Mouse (Mus musculus) left cerebral cortex, adult 6 months (tissue): ENCODE measurements around the gene Olfr90. TPM values are rescaled to one million over a fixed set of nuclear protein-coding genes. Genes with fewer than 3 reads are reported as not detected.

Source experiments
- long read RNA-seq, 2 experiments: library from polyadenylated mRNA; unstranded; transcript quantifications; one replicate each; pipeline ENCODE4 v2.0.0; 2019 to 2020
- polyA plus RNA-seq: library from polyadenylated mRNA; unstranded; fragments of <200 nt; fragmentation: Nextera tagmentation; gene quantifications from 2 replicates; pipeline ENCODE4 v1.2.3, GENCODE M21; 2021

Gene Olfr90
- not detected in 2 replicates for polyA plus RNA-seq
- long read RNA-seq, experiment 1: 0 reads
- long read RNA-seq, experiment 2: 0 reads

GRCm38 (mm10) chr17:37088399-37088798 is at the start of gene Olfr90:
TSS of gene Olfr90 (minus strand) at chr17:37088499.

GRCm38 (mm10) chr17:37119988-37120387 is 31.7 kb upstream of the Olfr90 start, which contains the start of gene Olfr92:
TSS of gene Olfr92 (minus strand) at chr17:37120088.

GRCm38 (mm10) chr17:37098178-37098577 is 9.9 kb upstream of the Olfr90 start, which contains the start of gene Olfr91:
TSS of gene Olfr91 (minus strand) at chr17:37098278.

GRCm38 (mm10) chr17:37045611-37046311 is 42.5 kb downstream of the Olfr90 start, which contains the start of gene Gabbr1:
TSS of gene Gabbr1 (plus strand) at chr17:37045966.

Other genes starting within 250 kb of the Olfr90 start
- not detected in 2 replicates for gene Trim15, start 221.3 kb downstream of the Olfr90 start, polyA plus RNA-seq
- not detected in 2 replicates for gene Trim10, start 218.9 kb downstream of the Olfr90 start, polyA plus RNA-seq
- 0.08 and 0.12 TPM in 2 replicates for gene Trim40, start 198.4 kb downstream of the Olfr90 start, polyA plus RNA-seq
- not detected in 2 replicates for gene Trim31, start 190.4 kb downstream of the Olfr90 start, polyA plus RNA-seq
- 6.4 and 8.9 TPM in 2 replicates for gene Rnf39, start 145.6 kb downstream of the Olfr90 start, polyA plus RNA-seq
- 228 and 260 TPM in 2 replicates for gene Ppp1r11, start 136.8 kb downstream of the Olfr90 start, polyA plus RNA-seq
- gene Znrd1, start 129.9 kb downstream of the Olfr90 start, polyA plus RNA-seq: 74.8 and 82.8 TPM in 2 replicates
- 5.4 and 6.6 TPM in 2 replicates for gene Znrd1as, start 129.9 kb downstream of the Olfr90 start, polyA plus RNA-seq
- gene 2410137M14Rik, start 107.3 kb downstream of the Olfr90 start, polyA plus RNA-seq: 0.32 and 0.35 TPM in 2 replicates
- 0.13 and 0.44 TPM in 2 replicates for gene H2-M5, start 99.0 kb downstream of the Olfr90 start, polyA plus RNA-seq
- 1.6 and 1.9 TPM in 2 replicates for gene Zfp57, start 87.3 kb downstream of the Olfr90 start, polyA plus RNA-seq
- 88.6 and 118 TPM in 2 replicates for gene Mog, start 65.1 kb downstream of the Olfr90 start, polyA plus RNA-seq
- gene Gabbr1, start 42.5 kb downstream of the Olfr90 start, polyA plus RNA-seq: 57.4 and 138 TPM in 2 replicates
- gene Olfr91, start 9.8 kb upstream of the Olfr90 start, polyA plus RNA-seq: not detected in 2 replicates
- not detected in 2 replicates for gene Olfr92, start 31.6 kb upstream of the Olfr90 start, polyA plus RNA-seq
- gene Olfr93, start 73.0 kb upstream of the Olfr90 start, polyA plus RNA-seq: not detected in 2 replicates
- not detected in 2 replicates for gene Ubd, start 105.4 kb upstream of the Olfr90 start, polyA plus RNA-seq
- gene Olfr94, start 112.5 kb upstream of the Olfr90 start, polyA plus RNA-seq: not detected in 2 replicates
- gene Olfr95, start 124.6 kb upstream of the Olfr90 start, polyA plus RNA-seq: not detected in 2 replicates
- gene Olfr96, start 131.6 kb upstream of the Olfr90 start, polyA plus RNA-seq: not detected in 2 replicates
- gene Olfr97, start 148.8 kb upstream of the Olfr90 start, polyA plus RNA-seq: not detected in 2 replicates
- gene Olfr98, start 175.2 kb upstream of the Olfr90 start, polyA plus RNA-seq: not detected in 2 replicates
- gene H2-M3, start 181.7 kb upstream of the Olfr90 start, polyA plus RNA-seq: 4.9 and 5.0 TPM in 2 replicates
- not detected in 2 replicates for gene Olfr99, start 195.0 kb upstream of the Olfr90 start, polyA plus RNA-seq
- gene Olfr101, start 215.8 kb upstream of the Olfr90 start, polyA plus RNA-seq: not detected in 2 replicates
- not detected in 2 replicates for gene Olfr102, start 228.6 kb upstream of the Olfr90 start, polyA plus RNA-seq